Comparison of ENCODE assay signal across 15 mouse cellular contexts in genomic region chr6:49338566-49338965, GRCm38 (mm10). TPM values are rescaled to one million over a fixed set of nuclear protein-coding genes. Genes with fewer than 3 reads are reported as not detected.
DNase-seq lines count a peak whose midpoint lies in the region; ATAC-seq lines count a peak whose summit lies in the region.
"Had no signal": no experiment of that assay in that cellular context is flagged by ENCODE, and none has a peak within 500 bp of the region (broad histone marks: within the 10 kb centered on the region; RNA-seq: fewer than 3 reads in every experiment).

No protein-coding gene starts in this region.

- no peaks in the 10 kb centered on the region for H3K9me3 ChIP-seq in hindbrain, embryonic 12.5 days (replicated peaks)
- H3K9me3 ChIP-seq in hindbrain, embryonic 13.5 days, result no peaks in the 10 kb centered on the region
- H3K9me3 ChIP-seq in embryonic facial prominence, embryonic 10.5 days, result no peaks in the 10 kb centered on the region
- H3K9me3 ChIP-seq: embryonic facial prominence, embryonic 15.5 days; G1E; heart, embryonic 13.5 days had no signal

- ATAC-seq in hindbrain, embryonic 12.5 days (ENCODE audit: low FRiP score), result no peak
- no peak for ATAC-seq in hindbrain, embryonic 13.5 days (ENCODE audit: low FRiP score)
- peak; percentile 66 for ATAC-seq in megakaryocyte, adult 5-6 weeks (ENCODE audit: poor library complexity, severe bottlenecking)

- DNase-seq in R1 (ENCODE audit: low read depth, low spot score) (peak; percentile 91), adipocyte (ENCODE audit: low spot score) (no peak)
- DNase-seq in embryonic facial prominence, embryonic 10.5 days (ENCODE audit: low spot score), result peak; percentile 50
- DNase-seq in kidney, adult 18-20 months, result no peak
- DNase-seq: adrenal gland, adult 2 months; thymus, adult 2 months had no signal

- 0 out of 2 replicates have a peak, but pooled peaks cover 3% of the 10 kb centered on the region for H3K4me1 ChIP-seq in hindbrain, embryonic 12.5 days
- no peaks in the 10 kb centered on the region for H3K4me1 ChIP-seq in hindbrain, embryonic 13.5 days (replicated peaks)
- peaks cover 9% of the 10 kb centered on the region for H3K4me1 ChIP-seq in embryonic facial prominence, embryonic 10.5 days
- H3K4me1 ChIP-seq: embryonic facial prominence, embryonic 15.5 days had no signal

- H3K27me3 ChIP-seq in hindbrain, embryonic 12.5 days, result no peaks in the 10 kb centered on the region
- no peaks in the 10 kb centered on the region for H3K27me3 ChIP-seq in hindbrain, embryonic 13.5 days
- no peaks in the 10 kb centered on the region for H3K27me3 ChIP-seq in embryonic facial prominence, embryonic 10.5 days (replicated peaks; ENCODE audit: low read depth, poor library complexity, severe bottlenecking)
- H3K27me3 ChIP-seq: embryonic facial prominence, embryonic 15.5 days; heart, embryonic 13.5 days had no signal

- no peak overlapping the region for H3K4me3 ChIP-seq in hindbrain, embryonic 12.5 days
- no peak overlapping the region for H3K4me3 ChIP-seq in hindbrain, embryonic 13.5 days
- H3K4me3 ChIP-seq in embryonic facial prominence, embryonic 10.5 days, result peak overlapping the region; percentile 40
- H3K4me3 ChIP-seq: embryonic facial prominence, embryonic 15.5 days; heart, embryonic 13.5 days had no signal

- H3K36me3 ChIP-seq in hindbrain, embryonic 12.5 days, result no peaks in the 10 kb centered on the region
- peaks cover 8% of the 10 kb centered on the region; the same call in 1 of the 2 replicates for H3K36me3 ChIP-seq in hindbrain, embryonic 13.5 days
- no peaks in the 10 kb centered on the region for H3K36me3 ChIP-seq in embryonic facial prominence, embryonic 10.5 days (replicated peaks)

- H3K4me2 ChIP-seq in hindbrain, embryonic 12.5 days (replicated peaks), result peak overlapping the region; percentile 11; the same call in 1 of the 2 replicates
- no peak overlapping the region for H3K4me2 ChIP-seq in hindbrain, embryonic 13.5 days
- H3K4me2 ChIP-seq: embryonic facial prominence, embryonic 15.5 days; heart, embryonic 13.5 days; liver, embryonic 11.5 days had no signal

- 12% methylated on average over 9 of the region's 9 CpGs for WGBS in hindbrain, embryonic 12.5 days
- 13% methylated on average over 9 of the region's 9 CpGs for WGBS in hindbrain, embryonic 13.5 days
- WGBS in embryonic facial prominence, embryonic 10.5 days, result 13% methylated on average over 9 of the region's 9 CpGs

- no peak overlapping the region for H3K27ac ChIP-seq in hindbrain, embryonic 12.5 days
- H3K27ac ChIP-seq in hindbrain, embryonic 13.5 days, result no peak overlapping the region
- H3K27ac ChIP-seq in embryonic facial prominence, embryonic 10.5 days (replicated peaks), result no peak overlapping the region
- H3K27ac ChIP-seq: embryonic facial prominence, embryonic 15.5 days; heart, embryonic 13.5 days had no signal

- no peak overlapping the region for H3K9ac ChIP-seq in hindbrain, embryonic 12.5 days
- H3K9ac ChIP-seq in hindbrain, embryonic 13.5 days, result no peak overlapping the region
- H3K9ac ChIP-seq: embryonic facial prominence, embryonic 15.5 days; heart, embryonic 13.5 days had no signal

RNA-seq across cellular contexts. Expression of gene Ccdc126, which starts 19.5 kb away (rescaled TPM):
- polyA plus RNA-seq in hindbrain, embryonic 12.5 days (2016; fragmentation: Nextera tagmentation; extraction: Ambion mirVana), result 7.0 and 8.6 TPM in 2 replicates
- 8.0 and 8.9 TPM in 2 replicates for polyA plus RNA-seq in hindbrain, embryonic 13.5 days (2015; fragmentation: Nextera tagmentation; extraction: Ambion mirVana)
- 4.2 and 5.0 TPM in 2 replicates for polyA plus RNA-seq in embryonic facial prominence, embryonic 10.5 days (2016; fragmentation: Nextera tagmentation; extraction: Ambion mirVana)
- total RNA-seq in megakaryocyte, adult 5-6 weeks (2015), result 6.8 TPM in 2 replicates
- 5.2 and 5.8 TPM in 2 replicates for total RNA-seq in megakaryocyte, adult 5-6 weeks (2017)

RNA-seq across cellular contexts. Expression of gene Fam221a, which starts 29.0 kb away (rescaled TPM):
- polyA plus RNA-seq in hindbrain, embryonic 12.5 days (2016; fragmentation: Nextera tagmentation; extraction: Ambion mirVana), result 5.1 and 6.1 TPM in 2 replicates
- 3.8 and 5.3 TPM in 2 replicates for polyA plus RNA-seq in hindbrain, embryonic 13.5 days (2015; fragmentation: Nextera tagmentation; extraction: Ambion mirVana)
- polyA plus RNA-seq in embryonic facial prominence, embryonic 10.5 days (2016; fragmentation: Nextera tagmentation; extraction: Ambion mirVana), result 4.1 and 5.0 TPM in 2 replicates
- 7.2 and 9.4 TPM in 2 replicates for total RNA-seq in megakaryocyte, adult 5-6 weeks (2015)
- total RNA-seq in megakaryocyte, adult 5-6 weeks (2017), result 0.53 and 2.0 TPM in 2 replicates
- total RNA-seq: gastrocnemius, adult 18-20 months had no signal

RNA-seq across cellular contexts. Expression of gene Stk31, which starts 56.8 kb away (rescaled TPM):
- 0.15 and 0.16 TPM in 2 replicates for polyA plus RNA-seq in hindbrain, embryonic 12.5 days (2016; fragmentation: Nextera tagmentation; extraction: Ambion mirVana)
- 0.09 and 0.17 TPM in 2 replicates for polyA plus RNA-seq in hindbrain, embryonic 13.5 days (2015; fragmentation: Nextera tagmentation; extraction: Ambion mirVana)
- polyA plus RNA-seq in embryonic facial prominence, embryonic 10.5 days (2016; fragmentation: Nextera tagmentation; extraction: Ambion mirVana), result 0.18 TPM in 1 of 2 replicates, not detected in the other
- total RNA-seq in megakaryocyte, adult 5-6 weeks (2015), result not detected in 2 replicates
- not detected in 2 replicates for total RNA-seq in megakaryocyte, adult 5-6 weeks (2017)
- total RNA-seq: G1E; gastrocnemius, adult 18-20 months had no signal
- polyA plus RNA-seq: adrenal gland, adult 2 months; embryonic facial prominence, embryonic 15.5 days; G1E; intestine, embryonic 14.5 days; thymus, adult 2 months had no signal

Comparison
In these comparisons a context has a peak if more than half of its experiments do, and no peak if none do; other contexts are left out.
1. DNase-seq: peak in R1 (single experiment) and embryonic facial prominence, embryonic 10.5 days (single experiment); none in kidney, adult 18-20 months (single experiment) and adipocyte (single experiment).